Mouse (Mus musculus) MEL (cell line): ENCODE measurements around the gene Cux1.

ENCODE experiments used
- CHD2 ChIP-seq: IDR thresholded peaks from 2 replicates; pipeline ENCODE4 v1.6.1; 2011; ENCODE audit warnings: low read length, improper control_type of control experiment
- CTCF ChIP-seq, 3 experiments: IDR thresholded peaks in 2 of 3; conservative IDR thresholded peaks in 1 of 3; 2 replicates each; pipeline ENCODE4 v1.5.1; 2011 to 2012; ENCODE audit warnings: low read length in 3 of 3, low read depth in 2 of 3, mild to moderate bottlenecking in 2 of 3, improper control_type of control experiment in 1 of 3, inconsistent platforms in 1 of 3, mixed read lengths in 1 of 3, moderate library complexity in 1 of 3; ENCODE audit not compliant: control insufficient read depth in 1 of 3, insufficient read depth in 1 of 3, poor library complexity in 1 of 3, severe bottlenecking in 1 of 3
- EP300 ChIP-seq, 2 experiments: IDR thresholded peaks; 2 replicates each; pipeline ENCODE4 v1.6.1; 2011; ENCODE audit warnings: improper control_type of control experiment in 2 of 2, low read length in 2 of 2, low read depth in 1 of 2, mild to moderate bottlenecking in 1 of 2
- GATA1 ChIP-seq: IDR thresholded peaks from 2 replicates; pipeline ENCODE4 v1.6.1; 2011; ENCODE audit warnings: low read depth, low read length, improper control_type of control experiment
- POLR2A ChIP-seq, 2 experiments: IDR thresholded peaks; 2 replicates each; pipeline ENCODE4 v1.6.1; 2011 to 2012; ENCODE audit warnings: low read length in 2 of 2, mild to moderate bottlenecking in 2 of 2, control low read depth in 1 of 2, improper control_type of control experiment in 1 of 2, low read depth in 1 of 2, moderate library complexity in 1 of 2; ENCODE audit not compliant: control insufficient read depth in 1 of 2, insufficient read depth in 1 of 2, poor library complexity in 1 of 2
- SIN3A ChIP-seq: IDR thresholded peaks from 2 replicates; pipeline ENCODE4 v1.6.1; 2012; ENCODE audit warnings: low read length, improper control_type of control experiment, inconsistent platforms
- ZC3H11A ChIP-seq: IDR thresholded peaks from 2 replicates; pipeline ENCODE4 v1.6.1; 2012; ENCODE audit warnings: low read depth, mild to moderate bottlenecking, inconsistent platforms, low read length, improper control_type of control experiment

- TF ChIP-seq SIN3A (no peak), CHD2 (no peak), GATA1 (no peak), POLR2A (IDR thresholded peaks at IDR 0.05; ENCODE audit: control insufficient read depth in 1 of 2, insufficient read depth in 1 of 2, low read depth in 1 of 2, low read length in 2 of 2, poor library complexity in 1 of 2) (no peak), EP300 (IDR thresholded peaks at IDR 0.05; ENCODE audit: low read depth in 1 of 2, low read length in 2 of 2) (no peak), CTCF (IDR thresholded peaks at IDR 0.05 in 2 of 3, conservative IDR thresholded peaks at IDR 0.05 in 1 of 3; ENCODE audit: control insufficient read depth in 1 of 3, insufficient read depth in 1 of 3, low read depth in 2 of 3, low read length in 3 of 3, poor library complexity in 1 of 3, severe bottlenecking in 1 of 3) (no peak), ZC3H11A (no peak)
Observed at GRCm38 (mm10) chr5:136502491-136503086, 64.7 kb downstream of the Cux1 start.
